Mouse (Mus musculus) kidney, adult 8-10 months (tissue): Measurements from ENCODE around the gene Ywhag.

Experiments used
- DNase-seq, 2 experiments: peaks; one replicate each; pipeline ENCODE4 v3.0.0; 2022

The Ywhag gene

DNA sequence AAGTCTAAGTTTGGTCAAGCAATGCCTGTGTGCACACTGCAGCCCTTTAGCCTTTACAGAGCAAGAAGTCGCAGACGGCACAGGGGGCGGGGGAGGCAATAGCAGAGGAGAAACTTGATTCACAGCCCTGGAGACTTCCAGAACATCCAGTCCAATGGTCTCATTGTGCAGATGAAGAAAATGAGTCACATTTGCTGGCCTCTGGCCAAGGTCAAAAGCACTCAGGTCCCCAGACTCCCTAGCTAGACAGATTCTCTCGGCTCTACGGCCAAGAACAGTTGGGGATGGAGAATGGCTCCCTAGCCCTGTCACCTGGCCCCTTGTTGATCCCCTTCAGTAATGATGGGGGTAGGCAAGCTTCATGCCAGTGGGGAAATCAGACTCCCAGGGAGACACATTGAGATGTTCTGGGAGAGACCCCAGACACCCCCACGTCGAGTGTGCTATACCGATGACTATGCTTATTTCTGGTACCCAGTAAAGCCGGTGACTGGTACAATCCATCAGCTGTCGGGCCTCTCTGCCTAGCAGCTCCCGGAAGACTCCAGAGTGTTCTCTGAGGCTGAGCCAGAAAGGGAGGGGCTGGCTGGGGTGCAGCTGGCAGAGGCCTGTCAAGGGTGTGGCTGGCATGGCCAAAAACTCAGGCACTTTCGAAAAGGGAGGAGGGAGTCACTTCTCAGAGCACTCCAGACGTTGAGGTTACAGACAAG, 54.8 kb downstream of the Ywhag start:
- peak; percentile 58 to 68 for DNase-seq

DNA sequence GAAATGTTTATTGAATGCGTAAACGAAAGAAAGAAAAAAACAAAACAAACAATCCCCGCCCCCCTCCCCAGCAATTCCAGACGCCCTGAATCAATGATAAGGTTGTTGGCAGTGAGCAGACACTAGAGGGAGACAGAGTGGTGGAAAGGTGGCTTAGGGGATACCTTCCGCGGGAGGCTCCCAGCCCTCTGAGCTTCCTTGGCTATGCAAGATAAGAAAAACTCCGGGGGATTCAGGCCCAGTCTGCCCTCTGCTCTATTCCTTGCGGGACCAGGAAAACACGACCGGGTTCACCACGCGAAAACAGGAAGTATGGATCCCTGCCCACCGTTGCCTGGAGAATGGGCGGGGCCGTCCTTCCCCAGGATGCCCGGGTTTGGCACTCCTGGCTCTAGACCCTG, 56.6 kb downstream of the Ywhag start:
- DNase-seq, result peak; percentile 49 to 52

DNA sequence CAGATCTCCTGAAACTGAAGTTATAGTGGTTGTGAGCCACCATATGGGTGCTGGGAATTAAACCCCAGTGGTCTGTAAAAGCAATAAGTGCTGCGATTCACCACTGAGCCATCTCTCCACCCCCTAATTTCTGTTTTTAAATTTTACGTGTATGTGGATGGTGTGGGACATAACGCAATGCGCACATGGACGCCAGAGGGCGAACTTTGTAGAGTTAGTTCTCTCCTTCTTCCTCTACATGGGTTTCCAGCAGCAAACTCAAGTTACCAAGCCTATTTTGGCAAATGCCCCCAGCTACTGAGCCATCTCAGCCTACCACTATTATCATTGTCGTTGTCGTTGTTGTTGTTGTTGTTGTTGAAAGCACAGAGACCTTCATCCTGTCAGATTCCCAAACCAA, 57.2 kb downstream of the Ywhag start:
- DNase-seq, result peak; percentile 32 to 67

DNA sequence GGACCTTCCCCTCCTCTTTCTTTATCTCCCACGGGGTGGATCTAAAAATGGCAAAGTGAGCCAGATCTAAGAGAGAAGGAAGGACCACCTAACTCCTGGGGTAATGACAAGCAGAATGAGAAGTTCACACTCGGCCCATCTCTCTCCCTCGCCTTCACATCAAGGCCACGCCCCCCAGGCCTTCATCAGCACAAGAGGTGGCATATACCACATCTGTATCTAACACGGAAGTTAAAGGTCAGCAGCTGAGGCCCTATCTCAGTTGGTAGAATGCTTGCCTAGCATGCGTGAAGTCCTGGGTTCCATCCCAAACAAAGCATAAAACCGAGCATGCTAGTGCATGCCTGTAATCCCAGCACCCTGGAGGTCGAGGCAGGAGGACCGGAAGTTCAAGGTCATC, 60.7 kb downstream of the Ywhag start:
- DNase-seq, result no peak

DNA sequence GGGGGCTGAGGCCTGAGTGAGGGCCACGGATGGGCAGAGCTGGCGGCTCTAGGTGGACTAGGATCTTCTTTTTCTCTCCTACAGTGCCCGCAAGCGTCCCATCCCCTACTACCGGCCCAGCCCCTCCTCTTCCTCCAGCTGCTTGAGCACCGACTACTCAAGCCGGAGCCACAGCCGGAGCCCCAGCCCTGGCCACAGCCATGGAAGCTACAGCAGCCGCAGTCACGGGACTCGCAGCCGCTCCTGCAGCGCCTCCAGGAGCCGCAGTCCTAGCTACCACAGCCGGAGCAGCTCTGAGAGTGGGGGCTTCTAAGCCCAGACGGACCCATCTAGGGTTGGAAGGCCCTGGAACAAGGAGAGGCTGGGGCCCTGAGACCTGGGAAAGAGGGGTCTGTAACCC, 61.4 kb downstream of the Ywhag start:
- DNase-seq, result no peak

DNA sequence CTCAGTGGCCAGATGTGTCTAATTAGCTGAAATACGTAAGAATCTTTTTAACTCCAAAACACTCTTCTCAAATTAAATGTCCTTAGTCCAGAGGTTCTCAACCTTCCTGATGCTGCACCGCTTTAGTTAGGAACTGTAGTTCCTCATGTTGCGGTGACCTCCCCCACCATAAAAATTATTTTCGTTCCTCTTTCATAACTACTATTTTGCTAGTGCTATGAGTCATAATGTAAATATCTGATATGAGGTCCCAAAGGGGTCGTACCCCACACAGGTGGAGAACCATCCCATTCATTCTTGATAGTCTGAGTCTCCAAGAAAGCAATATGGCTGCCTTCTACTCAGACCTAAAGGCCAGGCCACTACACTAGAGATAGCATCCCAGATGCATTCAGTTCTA, 63.9 kb downstream of the Ywhag start:
- DNase-seq, result no peak

DNA sequence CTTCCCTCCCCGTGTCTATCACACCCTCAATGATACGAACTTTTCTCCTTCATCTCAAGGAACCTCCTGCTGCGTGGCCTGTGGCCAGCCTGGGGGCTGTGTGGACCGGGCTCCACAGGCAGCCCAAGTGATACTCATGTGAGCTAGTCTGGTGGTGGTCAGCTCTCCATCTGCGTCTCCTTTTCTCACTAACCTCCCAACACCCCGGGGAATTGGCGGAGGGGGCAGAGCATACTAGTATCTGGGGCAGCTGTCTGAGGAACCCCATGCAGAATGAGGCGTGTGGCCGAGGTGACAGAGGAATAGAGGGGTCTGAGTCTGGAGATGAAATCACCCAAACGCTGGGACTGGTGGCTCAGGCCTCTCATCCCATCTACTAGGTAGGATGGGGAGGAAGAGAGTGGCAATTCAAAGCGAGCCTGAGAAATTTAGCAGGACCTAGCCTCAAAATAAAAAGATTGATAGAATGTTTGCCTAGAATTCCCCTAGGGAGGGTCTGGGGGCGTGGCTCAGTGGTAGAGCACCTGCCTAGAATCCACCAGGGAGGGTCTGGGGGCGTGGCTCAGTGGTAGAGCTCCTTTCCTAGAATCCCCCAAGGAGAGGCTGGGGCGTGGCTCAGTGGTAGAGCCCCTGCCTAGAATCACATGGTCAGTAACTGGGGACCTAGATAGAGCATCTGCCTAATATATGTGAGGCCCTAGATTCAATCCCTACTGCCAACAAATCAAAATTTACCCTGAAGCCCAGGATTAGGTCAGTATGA, 64.6 kb downstream of the Ywhag start:
- no peak for DNase-seq

DNA sequence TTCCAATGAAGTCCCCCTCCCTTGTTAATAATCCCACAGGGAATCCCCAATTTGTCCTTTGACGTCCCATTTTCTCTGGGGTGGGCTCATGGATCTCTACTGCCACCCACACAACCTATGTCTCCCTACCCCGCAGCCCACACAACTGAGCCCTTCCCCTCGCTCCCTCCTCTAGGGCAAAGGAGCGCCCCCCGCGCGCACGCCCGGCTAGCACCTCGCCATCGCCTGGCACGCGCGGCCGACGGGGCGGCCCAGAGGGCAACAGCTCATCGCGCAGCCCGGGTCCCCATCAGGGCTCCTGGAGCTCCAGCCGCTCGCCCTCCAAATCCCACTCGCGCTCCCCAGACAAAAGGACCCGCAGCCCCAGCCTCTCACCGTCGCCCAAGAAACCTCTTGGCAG, 65.8 kb downstream of the Ywhag start:
- DNase-seq, result no peak

DNA sequence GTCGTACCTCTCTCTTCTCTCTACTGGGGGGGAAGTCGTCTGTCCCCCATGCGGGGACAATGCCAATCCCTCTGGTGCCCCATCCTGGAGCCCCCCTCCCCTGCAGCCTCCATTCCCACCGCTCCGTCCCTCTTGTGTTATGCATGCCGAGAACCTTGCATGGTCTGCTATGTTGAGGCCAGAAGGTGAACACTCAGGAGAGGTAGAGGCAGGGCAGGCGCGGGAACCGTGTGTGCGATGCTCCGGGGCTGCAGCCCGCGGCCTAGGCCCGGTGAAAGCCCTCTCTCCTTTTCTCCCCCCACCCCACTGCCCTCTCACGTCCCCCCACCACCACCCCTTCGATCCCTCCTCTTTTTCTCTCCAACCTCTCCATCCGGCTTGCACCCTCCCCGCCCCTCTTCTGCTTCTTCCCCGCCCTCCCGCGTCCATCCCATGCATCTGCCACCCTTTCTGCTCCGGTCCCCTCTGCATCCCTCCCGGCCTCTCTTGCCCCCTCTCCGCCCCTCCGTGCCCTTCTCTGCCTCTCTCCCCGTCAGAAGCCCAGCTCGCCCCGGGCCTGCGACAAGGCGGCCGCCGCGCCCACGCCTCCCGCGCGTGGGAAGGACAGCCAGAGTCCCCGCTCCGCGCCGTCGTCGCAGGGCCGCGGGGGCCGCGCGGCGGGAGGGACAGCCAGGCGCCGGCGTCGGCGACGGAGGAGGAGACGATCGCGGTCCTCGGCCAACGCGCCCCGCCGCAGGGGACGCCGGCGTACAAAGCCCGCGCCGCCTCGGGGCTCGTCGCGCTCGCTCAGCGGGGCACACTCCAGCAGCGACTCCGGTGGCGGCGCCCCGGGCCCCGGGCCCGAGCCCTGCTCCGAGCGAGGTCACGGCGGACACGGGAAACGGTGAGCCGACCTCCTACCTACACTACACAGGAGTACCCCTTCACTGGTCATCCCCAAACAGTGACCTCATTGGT, 66.5 kb downstream of the Ywhag start:
- DNase-seq, result no peak

DNA sequence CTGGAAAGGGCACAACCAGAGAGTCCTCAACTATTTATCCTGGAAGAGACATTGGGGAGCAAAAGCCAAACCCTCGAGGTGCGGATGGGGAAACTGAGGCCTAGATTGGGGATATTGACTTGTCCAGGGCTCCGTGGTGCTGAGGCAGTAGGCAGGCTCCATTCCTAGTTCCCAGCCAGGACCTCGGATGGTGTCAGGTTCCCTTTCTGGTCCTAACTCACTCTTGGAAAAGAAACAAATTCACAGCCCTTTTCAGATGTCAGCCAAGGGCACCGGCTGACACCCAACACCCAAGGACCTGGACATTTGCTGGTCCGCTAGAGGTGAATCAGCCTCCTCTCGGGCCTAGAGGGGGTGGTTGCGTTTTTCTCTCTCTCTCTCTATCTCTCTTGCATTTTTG, 67.8 kb downstream of the Ywhag start:
- no peak for DNase-seq
